Mouse (Mus musculus) large intestine, adult 2 months (tissue): ENCODE measurements around the gene Pkd1l3. TPM values are rescaled to one million over a fixed set of nuclear protein-coding genes. Genes with fewer than 3 reads are reported as not detected.

Source experiments
- DNase-seq: peaks from one replicate; pipeline ENCODE4 v3.0.0-alpha.2; 2012; ENCODE audit warnings: low read depth, low spot score
- WGBS: fragments of 180-500 bp; shearing (Covaris S2); methylation state at CpG from one replicate; pipeline ENCODE4 v1.1.7; 2018; 5-methylcytosine and 5-hydroxymethylcytosine counted together
- polyA plus RNA-seq: library from polyadenylated mRNA; depleted of rRNA; stranded (reverse); fragments of >200 nt; gene quantifications from 2 replicates; pipeline ENCODE4 v1.2.3, GENCODE M21; 2012

The Pkd1l3 gene
- polyA plus RNA-seq, 1 experiment = 0.05 TPM

GRCm38 (mm10) chr8:109609153-109609502 lies 5.2 kb upstream of the Pkd1l3 start:
- WGBS = 5% methylated on average over 5 of the region's 5 CpGs
- DNase-seq = peak; percentile 13

DNA sequence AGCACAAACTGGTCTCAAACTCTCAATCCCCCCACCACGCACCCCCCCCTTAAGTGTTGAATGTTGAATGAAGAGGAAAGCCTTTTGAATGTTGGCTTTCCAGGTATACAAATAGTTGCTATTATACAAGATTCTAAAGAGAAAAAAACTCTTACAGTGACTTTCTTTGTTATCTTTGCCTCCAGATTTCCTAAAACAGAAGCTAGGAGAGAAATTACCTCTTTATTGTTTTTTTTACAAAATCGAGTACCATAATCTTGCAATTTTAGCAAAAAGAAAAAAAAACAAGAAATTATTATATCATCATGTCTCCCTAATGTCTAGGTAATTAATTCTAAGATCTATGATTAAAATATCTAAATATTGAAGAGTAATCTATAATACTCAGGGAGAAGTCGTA lies 1.3 kb downstream of the Pkd1l3 start:
- 84% methylated on average over 3 of the region's 3 CpGs for WGBS

DNA sequence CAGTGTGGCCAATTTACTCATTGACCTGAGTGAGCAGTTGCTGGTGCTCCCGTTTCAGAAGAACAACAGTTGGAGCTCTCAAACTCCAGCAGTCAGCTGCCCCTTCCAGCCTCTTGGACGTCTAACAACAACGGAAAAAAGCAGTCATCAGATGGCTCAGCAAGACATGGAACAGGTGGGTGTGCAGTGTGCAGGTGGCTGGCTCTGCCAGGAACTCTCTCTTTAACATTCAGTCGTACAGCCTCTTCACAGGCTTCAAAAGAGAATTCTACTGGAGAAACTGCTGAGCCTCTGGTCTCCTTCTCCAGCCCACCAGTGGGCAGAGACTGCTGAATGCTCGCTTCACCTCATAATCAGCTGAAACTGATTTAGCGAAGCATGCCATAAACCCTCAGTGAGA lies 14.3 kb downstream of the Pkd1l3 start:
- DNase-seq = no peak
- WGBS = 44% methylated on average over 6 of the region's 6 CpGs

More for the DNA sequence above, 1.3 kb downstream of the Pkd1l3 start:
- DNase-seq = no peak

DNA sequence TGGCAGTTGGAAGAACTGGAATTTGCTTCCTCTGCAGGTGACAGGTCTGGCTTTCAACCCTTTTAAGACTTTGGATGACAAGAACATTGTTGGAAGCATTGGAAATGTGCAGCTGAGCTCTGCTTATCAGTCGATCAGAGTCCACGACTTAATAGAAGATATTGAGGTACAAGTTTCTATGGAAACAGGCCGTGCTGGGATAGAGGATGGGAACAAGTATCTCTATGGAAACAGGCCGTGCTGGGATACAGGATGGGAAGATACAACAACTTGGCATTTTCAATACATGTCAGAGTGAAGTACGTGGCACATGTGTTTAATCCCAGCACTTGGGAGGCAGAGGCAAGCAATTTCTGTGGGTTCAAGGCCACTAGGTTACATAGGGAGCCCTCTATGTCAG lies 18.2 kb downstream of the Pkd1l3 start:
- DNase-seq = no peak
- 77% methylated on average over 5 of the region's 5 CpGs for WGBS

- no peak for DNase-seq
- WGBS = 90% methylated on average over 8 of the region's 8 CpGs
Observed at GRCm38 (mm10) chr8:109635146-109635545, 20.8 kb downstream of the Pkd1l3 start.

DNA sequence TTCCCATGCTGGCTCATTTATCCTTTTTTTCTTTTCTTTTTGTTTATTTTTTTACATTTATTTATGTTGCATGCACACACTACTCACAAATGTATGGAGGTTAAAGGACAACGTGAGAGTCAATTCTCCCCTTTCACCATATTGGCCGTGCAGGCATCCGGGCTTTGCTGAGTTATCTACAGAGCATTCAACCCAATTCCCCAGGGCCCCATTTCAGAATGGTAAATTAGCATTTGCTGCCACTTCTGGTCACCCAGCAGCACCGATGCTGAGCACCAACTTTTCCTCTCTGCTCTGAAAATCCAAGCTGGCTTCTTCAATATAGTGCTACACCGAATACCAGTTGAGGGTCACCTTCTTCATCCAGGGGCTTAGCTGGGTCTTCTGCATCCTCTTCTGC lies 24.5 kb downstream of the Pkd1l3 start:
- no peak for DNase-seq
- WGBS = 81% methylated on average over 5 of the region's 5 CpGs

DNA sequence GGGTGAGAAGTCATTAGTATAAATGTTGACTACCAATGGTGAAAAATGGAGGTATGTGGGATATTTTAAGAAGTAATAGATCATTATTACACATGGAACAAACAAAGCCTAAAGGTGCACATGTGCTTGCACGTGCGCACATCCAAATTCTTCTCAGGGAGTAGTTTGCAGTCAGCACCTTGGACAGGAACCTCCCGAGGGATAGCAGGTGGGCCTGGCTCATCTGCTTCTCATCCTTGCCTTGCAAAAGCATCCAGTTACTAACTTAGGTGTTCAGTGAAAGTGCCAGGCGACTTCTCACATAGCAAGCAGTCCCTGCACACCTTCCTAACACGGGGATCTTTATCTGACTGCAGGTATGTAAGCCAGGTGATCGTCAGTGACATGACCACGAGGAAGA lies 26.1 kb downstream of the Pkd1l3 start:
- no peak for DNase-seq
- 47% methylated on average over 7 of the region's 7 CpGs for WGBS

GRCm38 (mm10) chr8:109641236-109641635 lies 26.9 kb downstream of the Pkd1l3 start:
- 70% methylated on average over 5 of the region's 5 CpGs for WGBS
- DNase-seq = no peak

- 63% methylated on average over 11 of the region's 11 CpGs for WGBS
Observed at GRCm38 (mm10) chr8:109647331-109647730, 33.0 kb downstream of the Pkd1l3 start.

GRCm38 (mm10) chr8:109648469-109648868 lies 34.2 kb downstream of the Pkd1l3 start:
- WGBS = 44% methylated on average over 7 of the region's 7 CpGs
- DNase-seq = no peak

More at GRCm38 (mm10) chr8:109647331-109647730, 33.0 kb downstream of the Pkd1l3 start:
- DNase-seq = no peak

DNA sequence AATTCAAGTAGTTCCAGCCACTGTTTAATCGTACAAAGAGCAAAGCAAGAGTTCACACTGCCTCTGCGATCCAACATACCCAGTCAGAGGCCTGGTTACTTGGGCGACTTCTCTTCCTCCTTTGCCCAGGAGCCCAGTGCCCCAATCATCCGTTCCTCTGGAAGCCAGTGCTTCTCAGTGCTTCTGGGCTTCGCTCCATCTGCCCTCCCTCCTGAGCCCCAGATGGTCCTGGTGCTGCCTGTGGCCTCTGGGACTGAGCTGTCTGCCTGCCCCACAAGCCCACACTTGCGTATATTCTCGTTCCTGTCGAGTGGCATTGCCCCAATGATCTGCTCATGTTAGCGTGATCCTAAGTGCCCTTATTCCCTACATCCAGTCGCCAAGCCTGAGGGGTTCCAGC lies 36.5 kb downstream of the Pkd1l3 start:
- no peak for DNase-seq
- 67% methylated on average over 10 of the region's 10 CpGs for WGBS

- DNase-seq = no peak
- WGBS = 75% methylated on average over 3 of the region's 3 CpGs
Observed at GRCm38 (mm10) chr8:109656860-109657259, 42.5 kb downstream of the Pkd1l3 start.

DNA sequence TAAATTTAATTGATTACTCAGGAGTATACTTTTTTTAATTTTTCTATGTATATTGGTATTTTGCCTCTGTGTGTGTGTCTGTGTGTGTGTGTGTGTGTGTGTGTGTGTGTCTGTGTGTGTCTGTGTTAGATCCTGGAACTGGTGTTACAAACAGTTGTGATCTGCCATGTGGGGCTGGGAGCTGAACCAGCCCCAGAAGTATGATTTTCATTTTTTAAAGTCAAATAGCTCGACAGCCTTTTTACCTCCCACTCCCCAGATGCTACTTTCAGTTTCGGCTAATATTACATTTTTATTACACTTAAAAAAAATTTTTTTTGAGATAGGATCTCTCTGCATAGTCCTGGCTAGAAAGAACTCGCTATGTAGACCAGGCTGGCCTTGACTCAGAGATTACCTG lies 48.0 kb downstream of the Pkd1l3 start:
- 60% methylated on average over 3 of the region's 3 CpGs for WGBS
- DNase-seq = no peak

DNA sequence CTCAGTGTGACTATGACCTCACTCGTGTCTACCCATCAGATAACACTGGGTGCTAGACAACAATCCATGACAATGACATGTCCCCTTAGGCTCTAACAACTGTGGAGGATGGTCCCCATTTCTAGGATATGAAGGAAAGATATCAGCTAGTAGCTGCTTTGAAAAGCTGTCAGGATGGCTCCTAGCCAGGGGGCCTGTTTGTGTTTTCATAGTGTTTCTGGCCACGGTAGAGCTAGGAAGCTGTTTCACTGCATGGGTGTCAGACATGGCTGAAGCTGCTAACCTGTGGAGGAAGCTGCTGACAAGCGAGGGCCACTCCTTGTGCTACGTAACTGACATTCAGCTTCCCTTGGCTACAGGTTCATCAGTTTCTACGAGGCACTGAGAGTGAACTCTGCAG lies 52.3 kb downstream of the Pkd1l3 start:
- DNase-seq = no peak
- 74% methylated on average over 5 of the region's 5 CpGs for WGBS

DNA sequence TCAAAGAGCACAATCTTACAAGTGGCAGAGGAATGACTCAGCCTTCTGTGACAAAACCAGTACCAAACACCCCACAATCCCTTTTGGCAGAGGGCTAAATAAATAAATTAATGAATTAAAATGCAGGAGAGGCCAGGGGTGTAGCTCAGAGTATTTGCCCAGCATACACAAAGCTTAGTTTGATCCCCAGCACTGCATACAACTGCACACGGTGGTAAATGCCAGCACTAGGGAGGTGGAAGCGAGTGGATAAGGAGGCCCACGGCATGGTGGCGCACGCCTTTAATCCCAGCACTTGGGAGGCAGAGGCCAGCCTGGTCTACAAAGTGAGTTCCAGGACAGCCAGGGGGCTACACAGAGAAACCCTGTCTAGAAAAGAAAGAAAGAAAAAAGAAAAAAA lies 58.3 kb downstream of the Pkd1l3 start:
- WGBS = 84% methylated on average over 5 of the region's 5 CpGs
- DNase-seq = no peak

GRCm38 (mm10) chr8:109673596-109673995 lies 59.3 kb downstream of the Pkd1l3 start:
- no peak for DNase-seq
- WGBS = 90% methylated on average over 2 of the region's 2 CpGs

DNA sequence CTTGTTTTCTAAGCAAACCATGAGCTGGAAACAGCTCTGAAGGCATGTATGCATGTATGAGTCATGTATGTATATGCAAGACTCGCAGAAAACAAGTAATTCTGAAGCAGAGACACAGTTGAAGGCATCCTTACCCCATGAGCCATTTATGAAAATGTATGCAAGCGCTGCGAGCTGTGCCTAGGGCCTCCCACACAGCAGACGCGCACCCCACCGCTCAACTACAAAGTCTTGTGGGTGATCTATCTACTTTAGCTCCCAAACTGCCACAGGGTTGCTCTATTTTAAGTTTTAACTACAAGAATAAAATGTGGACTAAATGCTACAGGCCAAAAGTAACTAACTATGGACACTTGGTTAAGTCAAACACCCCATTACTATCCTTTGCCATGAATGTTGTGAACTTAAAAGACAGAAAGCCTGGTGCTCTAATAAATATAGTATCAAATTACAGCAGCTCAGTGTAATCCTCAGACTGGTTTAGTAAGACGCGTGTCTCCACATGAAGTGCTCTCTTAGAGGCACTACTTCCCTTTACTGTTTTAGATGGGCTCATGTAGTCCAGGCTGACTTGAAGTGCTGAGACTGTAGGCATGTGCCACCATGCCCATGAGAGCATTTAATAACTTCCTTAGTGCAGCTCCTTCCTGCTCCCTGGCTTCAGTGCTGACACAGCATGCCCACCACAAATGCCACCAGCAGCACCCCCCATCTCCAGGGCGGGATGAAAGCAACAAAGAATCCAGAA lies 61.8 kb downstream of the Pkd1l3 start:
- DNase-seq = no peak
- WGBS = 94% methylated on average over 9 of the region's 9 CpGs

DNA sequence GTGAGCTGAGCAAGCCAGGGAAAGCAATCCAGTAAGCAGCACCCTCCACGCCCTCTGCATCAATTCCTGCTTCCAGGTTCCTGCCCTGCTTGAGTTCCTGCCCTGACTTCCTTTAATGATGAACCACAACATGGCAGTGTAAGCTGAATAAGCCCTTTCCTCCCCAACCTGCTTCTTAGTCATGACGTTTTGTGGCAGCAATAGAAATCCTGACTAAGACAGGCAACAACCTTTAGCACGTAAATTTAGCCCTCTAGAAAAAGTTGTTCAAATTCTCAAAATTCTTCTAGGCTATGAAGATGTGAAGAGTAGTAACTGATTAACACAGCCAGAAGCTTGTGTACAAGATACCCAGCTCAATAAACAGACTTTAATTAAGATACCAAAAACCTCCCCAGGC lies 67.2 kb downstream of the Pkd1l3 start:
- WGBS = 58% methylated on average over 3 of the region's 3 CpGs
- no peak for DNase-seq

DNA sequence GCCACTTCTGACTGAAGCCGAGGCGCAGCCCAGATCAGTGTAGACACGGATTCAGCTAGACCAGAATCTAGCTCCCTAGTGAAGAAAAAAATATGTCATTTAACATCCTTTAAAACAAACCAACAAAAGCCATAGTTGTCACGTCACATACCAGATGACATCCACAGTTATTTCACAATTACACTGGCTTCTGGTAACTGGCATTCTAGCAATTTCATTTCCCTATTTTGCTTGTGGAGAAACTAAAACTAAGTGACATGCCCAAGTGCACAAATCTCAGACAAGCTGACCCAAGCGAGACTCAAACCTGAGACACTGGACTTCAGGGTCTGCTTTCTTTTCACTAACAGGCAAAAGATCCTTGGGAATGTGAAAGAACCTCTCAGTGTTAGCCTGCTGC lies 67.8 kb downstream of the Pkd1l3 start:
- WGBS = 93% methylated on average over 5 of the region's 5 CpGs

DNA sequence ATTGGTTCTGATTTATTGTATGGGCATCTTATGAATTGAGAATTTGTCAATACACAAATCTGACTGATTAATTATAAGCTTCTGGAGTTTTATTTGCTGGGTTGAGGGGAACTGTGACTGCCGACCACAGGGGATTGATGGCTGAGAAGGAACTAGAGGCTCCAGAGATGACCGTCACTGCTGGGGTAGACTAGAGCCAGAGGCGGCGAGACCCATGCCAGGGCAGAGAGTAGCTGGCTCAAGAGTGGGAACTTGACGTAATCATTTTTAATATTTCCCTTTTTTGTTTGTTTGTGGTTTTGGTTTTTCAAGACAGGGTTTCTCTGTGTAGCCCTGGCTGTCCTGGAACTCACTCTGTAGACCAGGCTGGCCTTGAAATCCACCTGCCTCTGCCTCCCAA lies 72.9 kb downstream of the Pkd1l3 start:
- no peak for DNase-seq
- 84% methylated on average over 5 of the region's 5 CpGs for WGBS

More for the DNA sequence above, 67.8 kb downstream of the Pkd1l3 start:
- no peak for DNase-seq

GRCm38 (mm10) chr8:109691769-109692168 lies 77.5 kb downstream of the Pkd1l3 start:
- WGBS = 33% methylated on average over 5 of the region's 5 CpGs
- DNase-seq = no peak
